Mouse (Mus musculus): ENCODE data around the gene Mad2l1bp. TPM values are rescaled to one million over a fixed set of nuclear protein-coding genes. Genes with fewer than 3 reads are reported as not detected.

Gene Mad2l1bp
- 10 to 100 TPM; 17.1 to 19.8 TPM for total RNA-seq (2021)
- long read RNA-seq, experiment 1, transcript Mad2l1bp-201 (3 exons, 1,272 nt) = major isoform, 30 of 37 reads
- long read RNA-seq, experiment 1, partial matches to known transcripts = 0 of 37 reads
- long read RNA-seq, experiment 1, other reads (novel, unspliced or antisense) = 7 of 37 reads
- long read RNA-seq, experiment 2, transcript Mad2l1bp-201 (3 exons, 1,272 nt) = major isoform, 40 of 41 reads
- long read RNA-seq, experiment 2, partial matches to known transcripts = 0 of 41 reads
- long read RNA-seq, experiment 2, other reads (novel, unspliced or antisense) = 1 of 41 reads

GRCm38 (mm10) chr17:46152847-46153782 is at the start of gene Mad2l1bp:
TSS of gene Mad2l1bp (minus strand) at chr17:46153553.
- intact Hi-C loops (cut with DNase I) = no loop called here
- DNase-seq = peak; percentile 75 to 85

GRCm38 (mm10) chr17:46203078-46203477 is 49.7 kb upstream of the Mad2l1bp start:
- no peak for DNase-seq
- intact Hi-C loops (cut with DNase I) = loop anchor here (5.0 kb wide), 1 partner anchor 44 kb away; the partner anchor contains the start of genes Polr1c and Yipf3

GRCm38 (mm10) chr17:46202421-46203071 is 49.2 kb upstream of the Mad2l1bp start, which contains the start of the genes Polh and Xpo5:
TSS of gene Polh (minus strand) at chr17:46202645.
TSS of gene Xpo5 (plus strand) at chr17:46202782.
- intact Hi-C loops (cut with DNase I) = loop anchor here (5.0 kb wide), 1 partner anchor 45 kb away; the partner anchor contains the start of genes Polr1c and Yipf3
- peak; percentile 87 to 90 for DNase-seq

- intact Hi-C loops (cut with DNase I) = loop anchor here (5.0 kb wide), 1 partner anchor 46 kb away; the partner anchor contains the start of genes Polr1c and Yipf3
- DNase-seq = no peak
Measured at GRCm38 (mm10) chr17:46201151-46201550, 47.8 kb upstream of the Mad2l1bp start.

GRCm38 (mm10) chr17:46188829-46189228 is 35.5 kb upstream of the Mad2l1bp start:
- intact Hi-C loops (cut with DNase I) = no loop called here

GRCm38 (mm10) chr17:46182273-46182672 is 28.9 kb upstream of the Mad2l1bp start:
- DNase-seq = no peak
- intact Hi-C loops (cut with DNase I) = no loop called here

More at GRCm38 (mm10) chr17:46188829-46189228, 35.5 kb upstream of the Mad2l1bp start:
- DNase-seq = no peak

GRCm38 (mm10) chr17:46170538-46170937 is 17.2 kb upstream of the Mad2l1bp start:
- intact Hi-C loops (cut with DNase I) = no loop called here

GRCm38 (mm10) chr17:46168768-46169167 is 15.4 kb upstream of the Mad2l1bp start:
- no peak for DNase-seq
- intact Hi-C loops (cut with DNase I) = no loop called here

More at GRCm38 (mm10) chr17:46170538-46170937, 17.2 kb upstream of the Mad2l1bp start:
- DNase-seq = no peak

GRCm38 (mm10) chr17:46168318-46168717 is 15.0 kb upstream of the Mad2l1bp start:
- intact Hi-C loops (cut with DNase I) = no loop called here
- no peak for DNase-seq

- intact Hi-C loops (cut with DNase I) = no loop called here
- no peak for DNase-seq
Measured at GRCm38 (mm10) chr17:46167014-46167413, 13.7 kb upstream of the Mad2l1bp start.

GRCm38 (mm10) chr17:46166270-46166669 is 12.9 kb upstream of the Mad2l1bp start:
- intact Hi-C loops (cut with DNase I) = no loop called here
- DNase-seq = no peak

- intact Hi-C loops (cut with DNase I) = loop anchor here (2.0 kb wide), 1 partner anchor 433 kb away; the partner anchor contains the start of gene 1600014C23Rik
- no peak for DNase-seq
Measured at GRCm38 (mm10) chr17:46165460-46165859, 12.1 kb upstream of the Mad2l1bp start.

- intact Hi-C loops (cut with DNase I) = loop anchor here (2.0 kb wide), 1 partner anchor 432 kb away; the partner anchor contains the start of gene 1600014C23Rik
- no peak for DNase-seq
Measured at GRCm38 (mm10) chr17:46164791-46165190, 11.4 kb upstream of the Mad2l1bp start.

GRCm38 (mm10) chr17:46164301-46164700 is 10.9 kb upstream of the Mad2l1bp start:
- no peak for DNase-seq

GRCm38 (mm10) chr17:46162951-46163421 is 9.6 kb upstream of the Mad2l1bp start:
- intact Hi-C loops (cut with DNase I) = no loop called here

More at GRCm38 (mm10) chr17:46164301-46164700, 10.9 kb upstream of the Mad2l1bp start:
- intact Hi-C loops (cut with DNase I) = loop anchor here (2.0 kb wide), 1 partner anchor 432 kb away; the partner anchor contains the start of gene 1600014C23Rik

GRCm38 (mm10) chr17:46162551-46162950 is 9.2 kb upstream of the Mad2l1bp start:
- no peak for DNase-seq
- intact Hi-C loops (cut with DNase I) = no loop called here

More at GRCm38 (mm10) chr17:46162951-46163421, 9.6 kb upstream of the Mad2l1bp start:
- no peak for DNase-seq

- no peak for DNase-seq
- intact Hi-C loops (cut with DNase I) = no loop called here
Measured at GRCm38 (mm10) chr17:46161710-46162109, 8.4 kb upstream of the Mad2l1bp start.

- DNase-seq = no peak
- intact Hi-C loops (cut with DNase I) = no loop called here
Measured at GRCm38 (mm10) chr17:46161179-46161578, 7.8 kb upstream of the Mad2l1bp start.

- intact Hi-C loops (cut with DNase I) = no loop called here
- DNase-seq = peak; percentile 79 to 88
Measured at GRCm38 (mm10) chr17:46160686-46161085, 7.3 kb upstream of the Mad2l1bp start, which contains the start of gene Gtpbp2. TSS of gene Gtpbp2 (plus strand) at chr17:46161032.

Data from gastrocnemius, postnatal 36 days (tissue).